Mouse (Mus musculus): ENCODE results near the gene Gtpbp3. TPM values are rescaled to one million over a fixed set of nuclear protein-coding genes. Genes with fewer than 3 reads are reported as not detected.

Gene Gtpbp3
- polyA plus RNA-seq, 1 experiment from 2014 or later = 9.5 TPM

DNA sequence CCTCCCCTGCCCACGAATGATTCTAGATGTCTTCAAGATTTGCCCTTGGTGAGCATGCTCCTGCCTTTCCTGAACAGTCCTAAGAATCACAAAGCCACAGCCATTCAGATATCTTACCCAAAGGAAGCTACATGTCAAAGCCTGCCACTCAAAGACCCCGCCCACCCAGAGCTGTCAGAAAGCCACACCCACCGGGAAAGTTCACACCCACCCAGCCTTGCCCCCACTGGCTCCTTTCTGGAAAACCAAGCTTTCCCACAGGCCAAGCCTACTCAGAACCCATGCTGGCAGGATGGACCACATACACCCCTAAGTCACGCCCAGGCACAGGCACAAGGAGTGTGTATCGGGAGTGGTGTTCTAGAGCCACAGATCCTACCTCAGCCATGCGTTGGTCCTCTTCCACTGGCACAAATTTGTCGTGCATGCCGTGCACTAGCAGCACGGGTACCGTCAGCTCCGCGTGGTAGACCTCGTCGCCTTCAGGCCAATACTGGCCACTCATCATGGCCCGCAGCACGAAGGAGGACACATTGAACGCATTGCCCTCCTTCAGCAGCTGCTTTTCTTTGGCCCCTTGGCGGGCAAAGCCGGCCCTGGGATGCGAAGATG is 30.1 kb upstream of the Gtpbp3 start:
- H3K36me3 ChIP-seq (ENCODE audit: control insufficient read depth, insufficient read depth, low read length) = no peaks in the 10 kb centered on the region; the same call in 1 of the 2 replicates
- DNase-seq (ENCODE audit: low spot score) (no peak), ATAC-seq (replicated peaks; ENCODE audit: low FRiP score) (no peak)
- H3K9ac ChIP-seq (ENCODE audit: low read depth, low read length) = no peak overlapping the region
- H3K4me1 ChIP-seq (replicated peaks; ENCODE audit: control insufficient read depth, insufficient read depth, low read length) = peaks cover 12% of the 10 kb centered on the region
- H3K27ac ChIP-seq (ENCODE audit: low read depth, low read length) = no peak overlapping the region
- 76% methylated on average over 20 of the region's 20 CpGs for WGBS
- peaks cover 12% of the 10 kb centered on the region for H3K27me3 ChIP-seq (replicated peaks; ENCODE audit: control insufficient read depth, insufficient read depth, low read length)
- H3K4me2 ChIP-seq = no peak overlapping the region
- H3K9me3 ChIP-seq (ENCODE audit: control insufficient read depth, low read length) = no peaks in the 10 kb centered on the region
- no peak overlapping the region for H3K4me3 ChIP-seq (ENCODE audit: low read depth, low read length)

DNA sequence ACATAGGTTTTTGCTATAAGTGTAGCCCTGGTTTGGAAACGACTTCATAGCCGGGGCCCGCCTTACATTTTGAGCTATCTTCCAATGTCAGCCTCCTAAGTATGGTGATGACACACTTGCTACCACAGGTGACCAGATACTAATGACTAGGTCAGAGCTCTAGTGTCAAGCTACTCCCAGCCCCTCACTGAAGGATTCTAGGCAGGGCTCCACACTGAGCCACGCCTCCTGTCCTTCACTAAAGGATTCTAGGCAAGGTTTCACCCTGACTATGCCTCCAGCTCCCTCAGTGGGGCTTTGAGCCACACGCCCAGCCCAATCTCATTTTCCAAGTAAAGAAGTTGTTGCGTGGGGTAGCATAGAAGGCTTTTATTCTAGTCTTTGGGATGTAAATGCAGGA is 27.2 kb upstream of the Gtpbp3 start:
- Histone ChIP-seq H3K4me2 (no peak overlapping the region), H3K27ac (ENCODE audit: low read depth, low read length) (no peak overlapping the region), H3K27me3 (replicated peaks; ENCODE audit: control insufficient read depth, insufficient read depth, low read length) (peaks cover 8% of the 10 kb centered on the region), H3K36me3 (ENCODE audit: control insufficient read depth, insufficient read depth, low read length) (no peaks in the 10 kb centered on the region; the same call in 1 of the 2 replicates), H3K9ac (ENCODE audit: low read depth, low read length) (no peak overlapping the region), H3K4me1 (replicated peaks; ENCODE audit: control insufficient read depth, insufficient read depth, low read length) (peaks cover 26% of the 10 kb centered on the region), H3K4me3 (ENCODE audit: low read depth, low read length) (no peak overlapping the region), H3K9me3 (ENCODE audit: control insufficient read depth, low read length) (no peaks in the 10 kb centered on the region)
- ATAC-seq (replicated peaks; ENCODE audit: low FRiP score) = no peak
- WGBS = 88% methylated on average over 6 of the region's 6 CpGs
- DNase-seq (ENCODE audit: low spot score) = no peak

DNA sequence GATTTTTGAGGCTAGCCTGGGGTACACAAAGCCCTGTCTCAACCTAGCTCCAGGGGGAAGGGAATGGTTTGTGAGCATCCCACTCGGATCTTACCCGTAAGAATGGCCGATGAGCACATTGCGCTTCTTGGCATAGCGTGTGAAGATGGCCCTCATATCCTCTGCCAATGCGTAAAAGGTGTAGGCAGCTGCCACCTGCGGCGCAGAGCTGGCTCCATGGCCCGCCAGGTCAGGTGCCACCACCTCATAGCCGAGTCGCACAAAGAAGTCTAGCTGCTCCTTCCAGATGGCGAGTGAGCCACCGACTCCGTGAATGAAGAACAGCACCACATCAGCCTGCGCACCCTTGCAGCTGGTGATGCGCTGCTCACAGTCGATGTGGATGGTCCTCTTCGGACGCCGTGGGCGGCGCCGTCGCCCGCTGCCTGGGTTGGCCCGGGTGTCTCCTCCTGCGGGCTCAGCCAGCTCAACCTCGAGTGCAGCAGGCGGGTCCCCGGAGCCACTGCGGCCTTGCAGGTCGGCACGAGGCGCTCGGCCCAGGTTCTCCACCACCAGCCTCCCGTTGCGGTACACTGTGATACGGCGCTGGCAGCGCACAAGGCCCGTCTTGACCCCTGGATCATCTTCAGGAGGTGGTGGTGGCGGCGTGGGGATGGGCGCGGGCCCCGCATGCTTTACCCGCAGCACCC is 26.6 kb upstream of the Gtpbp3 start:
- ATAC-seq (replicated peaks; ENCODE audit: low FRiP score) = no peak
- DNase-seq (ENCODE audit: low spot score) = no peak
- Histone ChIP-seq H3K9ac (ENCODE audit: low read depth, low read length) (no peak overlapping the region), H3K4me2 (no peak overlapping the region; the same call in 1 of the 2 replicates), H3K27ac (ENCODE audit: low read depth, low read length) (no peak overlapping the region), H3K9me3 (ENCODE audit: control insufficient read depth, low read length) (no peaks in the 10 kb centered on the region), H3K4me1 (replicated peaks; ENCODE audit: control insufficient read depth, insufficient read depth, low read length) (peaks cover 28% of the 10 kb centered on the region), H3K36me3 (ENCODE audit: control insufficient read depth, insufficient read depth, low read length) (peaks cover 2% of the 10 kb centered on the region; the same call in 1 of the 2 replicates), H3K4me3 (ENCODE audit: low read depth, low read length) (no peak overlapping the region), H3K27me3 (replicated peaks; ENCODE audit: control insufficient read depth, insufficient read depth, low read length) (peaks cover 6% of the 10 kb centered on the region)
- 72% methylated on average over 47 of the region's 47 CpGs for WGBS

DNA sequence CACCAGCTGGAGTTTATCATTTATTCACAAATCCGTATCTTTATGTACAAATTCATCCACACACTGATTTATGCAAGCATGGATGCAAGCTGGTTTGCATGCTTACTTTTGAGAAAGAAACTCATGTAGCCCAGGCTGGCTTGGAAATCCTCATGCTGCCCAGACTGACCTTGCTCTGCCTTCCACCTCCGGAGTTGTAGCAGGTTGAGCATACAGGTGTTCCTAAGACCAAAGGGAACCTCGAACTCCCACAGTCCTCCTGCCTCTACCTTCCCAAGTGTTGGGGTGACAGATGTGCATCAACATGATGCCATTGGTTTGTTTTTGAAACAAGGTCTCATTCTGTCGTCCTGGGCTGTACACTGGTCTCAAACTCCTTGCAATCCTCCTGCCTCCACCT is 25.7 kb upstream of the Gtpbp3 start:
- ATAC-seq (replicated peaks; ENCODE audit: low FRiP score) (no peak), DNase-seq (ENCODE audit: low spot score) (no peak)
- H3K4me3 ChIP-seq (ENCODE audit: low read depth, low read length) = peak overlapping the region; percentile 69
- 68% methylated on average over 4 of the region's 4 CpGs for WGBS
- no peak overlapping the region; the same call in 1 of the 2 replicates for H3K9ac ChIP-seq (ENCODE audit: low read depth, low read length)
- H3K4me2 ChIP-seq = peak overlapping the region; percentile 90
- no peaks in the 10 kb centered on the region for H3K9me3 ChIP-seq (ENCODE audit: control insufficient read depth, low read length)
- H3K27me3 ChIP-seq (replicated peaks; ENCODE audit: control insufficient read depth, insufficient read depth, low read length) = peaks cover 3% of the 10 kb centered on the region; the same call in 1 of the 2 replicates
- peaks cover 2% of the 10 kb centered on the region; the same call in 1 of the 2 replicates for H3K36me3 ChIP-seq (ENCODE audit: control insufficient read depth, insufficient read depth, low read length)
- no peak overlapping the region for H3K27ac ChIP-seq (ENCODE audit: low read depth, low read length)
- peaks cover 23% of the 10 kb centered on the region for H3K4me1 ChIP-seq (replicated peaks; ENCODE audit: control insufficient read depth, insufficient read depth, low read length)

DNA sequence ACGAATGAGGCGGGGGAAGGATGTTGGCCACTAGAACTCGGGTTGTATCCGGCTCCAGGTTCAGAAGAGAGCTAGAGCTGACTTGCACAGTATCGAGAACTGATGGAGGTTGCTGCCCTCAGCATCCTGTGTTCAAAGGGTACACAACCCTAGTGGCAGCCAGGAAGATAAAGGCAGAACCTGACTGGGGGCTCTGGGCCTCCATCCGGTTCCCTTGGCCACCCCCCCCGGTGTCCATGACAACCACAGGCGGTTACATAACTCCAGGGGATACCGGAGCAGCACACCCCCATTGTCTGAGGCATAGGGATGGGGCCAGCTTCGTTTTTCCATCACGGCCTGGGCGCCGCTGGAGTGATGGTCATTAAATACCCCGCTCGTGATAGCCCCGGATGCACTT is 25.1 kb upstream of the Gtpbp3 start:
- no peak overlapping the region for H3K27ac ChIP-seq (ENCODE audit: low read depth, low read length)
- peaks cover 3% of the 10 kb centered on the region; the same call in 1 of the 2 replicates for H3K27me3 ChIP-seq (replicated peaks; ENCODE audit: control insufficient read depth, insufficient read depth, low read length)
- ATAC-seq (replicated peaks; ENCODE audit: low FRiP score) (no peak), DNase-seq (ENCODE audit: low spot score) (peak; percentile 66)
- H3K9ac ChIP-seq (ENCODE audit: low read depth, low read length) = peak overlapping the region; percentile 67
- H3K36me3 ChIP-seq (ENCODE audit: control insufficient read depth, insufficient read depth, low read length) = peaks cover 2% of the 10 kb centered on the region; the same call in 1 of the 2 replicates
- H3K9me3 ChIP-seq (ENCODE audit: control insufficient read depth, low read length) = no peaks in the 10 kb centered on the region
- peak overlapping the region; percentile 90 for H3K4me2 ChIP-seq
- 7% methylated on average over 15 of the region's 16 CpGs for WGBS
- H3K4me1 ChIP-seq (replicated peaks; ENCODE audit: control insufficient read depth, insufficient read depth, low read length) = peaks cover 21% of the 10 kb centered on the region
- peak overlapping the region; percentile 69 for H3K4me3 ChIP-seq (ENCODE audit: low read depth, low read length)

DNA sequence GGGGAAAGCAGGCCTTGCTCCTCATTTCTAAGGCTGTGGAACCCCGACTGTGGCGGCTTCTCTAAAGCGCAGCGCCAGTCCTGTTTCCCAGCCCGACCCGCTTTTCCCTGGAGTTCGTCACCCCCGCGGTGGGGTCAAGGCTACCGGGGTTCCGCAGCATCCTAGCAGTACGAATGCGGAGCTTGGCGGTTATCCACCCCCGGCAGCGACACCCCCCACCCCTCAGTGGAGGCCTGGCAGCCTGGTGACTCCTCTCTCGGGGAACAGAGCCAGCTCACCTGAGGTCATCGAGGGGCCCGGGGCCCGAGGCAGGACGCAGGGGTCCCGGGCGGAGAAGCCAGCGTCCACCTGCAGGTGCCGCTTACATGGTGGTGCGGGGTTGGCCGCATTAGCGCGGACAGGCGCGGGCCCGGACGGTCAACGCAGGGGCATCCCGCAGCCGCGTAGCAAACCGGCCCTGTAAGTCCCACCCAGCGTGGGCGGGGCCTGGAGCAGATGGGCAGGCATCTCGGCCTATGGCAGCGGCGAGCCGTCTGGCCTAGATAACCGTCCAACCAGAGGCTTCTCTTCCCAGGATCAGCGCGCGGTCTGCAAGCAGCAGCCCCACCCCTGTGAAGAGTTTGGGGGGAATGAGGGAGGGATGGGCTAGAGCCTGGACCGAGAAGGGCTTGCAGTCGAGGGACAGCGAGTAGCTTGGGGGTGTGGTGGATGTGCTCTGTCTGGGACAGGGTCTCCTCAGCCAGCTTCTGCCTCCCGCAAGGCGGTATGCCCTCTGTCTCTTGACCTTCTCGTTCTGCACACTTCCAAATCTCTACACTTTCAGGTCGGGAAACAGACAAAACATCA is 24.5 kb upstream of the Gtpbp3 start, which contains the start of gene Abhd8:
Abhd8 (minus strand) TSS at position 468 of the 846 bp plus-strand sequence.
- H3K4me3 ChIP-seq (ENCODE audit: low read depth, low read length) = peak within 1 kb of the TSS; percentile 69
- H3K4me1 ChIP-seq (replicated peaks; ENCODE audit: control insufficient read depth, insufficient read depth, low read length) = peaks cover 21% of the 10 kb centered on the region
- 1% methylated on average over 55 of the region's 55 CpGs for WGBS
- no peaks in the 10 kb centered on the region for H3K9me3 ChIP-seq (ENCODE audit: control insufficient read depth, low read length)
- peaks cover 3% of the 10 kb centered on the region; the same call in 1 of the 2 replicates for H3K27me3 ChIP-seq (replicated peaks; ENCODE audit: control insufficient read depth, insufficient read depth, low read length)
- DNase-seq (ENCODE audit: low spot score) (peak; percentile 96), ATAC-seq (replicated peaks; ENCODE audit: low FRiP score) (peak; percentile 79)
- peak within 1 kb of the TSS; percentile 47 for H3K27ac ChIP-seq (ENCODE audit: low read depth, low read length)
- peak within 1 kb of the TSS; percentile 67 for H3K9ac ChIP-seq (ENCODE audit: low read depth, low read length)
- H3K36me3 ChIP-seq (ENCODE audit: control insufficient read depth, insufficient read depth, low read length) = peaks cover 2% of the 10 kb centered on the region; the same call in 1 of the 2 replicates
- peak within 1 kb of the TSS; percentile 90 for H3K4me2 ChIP-seq

DNA sequence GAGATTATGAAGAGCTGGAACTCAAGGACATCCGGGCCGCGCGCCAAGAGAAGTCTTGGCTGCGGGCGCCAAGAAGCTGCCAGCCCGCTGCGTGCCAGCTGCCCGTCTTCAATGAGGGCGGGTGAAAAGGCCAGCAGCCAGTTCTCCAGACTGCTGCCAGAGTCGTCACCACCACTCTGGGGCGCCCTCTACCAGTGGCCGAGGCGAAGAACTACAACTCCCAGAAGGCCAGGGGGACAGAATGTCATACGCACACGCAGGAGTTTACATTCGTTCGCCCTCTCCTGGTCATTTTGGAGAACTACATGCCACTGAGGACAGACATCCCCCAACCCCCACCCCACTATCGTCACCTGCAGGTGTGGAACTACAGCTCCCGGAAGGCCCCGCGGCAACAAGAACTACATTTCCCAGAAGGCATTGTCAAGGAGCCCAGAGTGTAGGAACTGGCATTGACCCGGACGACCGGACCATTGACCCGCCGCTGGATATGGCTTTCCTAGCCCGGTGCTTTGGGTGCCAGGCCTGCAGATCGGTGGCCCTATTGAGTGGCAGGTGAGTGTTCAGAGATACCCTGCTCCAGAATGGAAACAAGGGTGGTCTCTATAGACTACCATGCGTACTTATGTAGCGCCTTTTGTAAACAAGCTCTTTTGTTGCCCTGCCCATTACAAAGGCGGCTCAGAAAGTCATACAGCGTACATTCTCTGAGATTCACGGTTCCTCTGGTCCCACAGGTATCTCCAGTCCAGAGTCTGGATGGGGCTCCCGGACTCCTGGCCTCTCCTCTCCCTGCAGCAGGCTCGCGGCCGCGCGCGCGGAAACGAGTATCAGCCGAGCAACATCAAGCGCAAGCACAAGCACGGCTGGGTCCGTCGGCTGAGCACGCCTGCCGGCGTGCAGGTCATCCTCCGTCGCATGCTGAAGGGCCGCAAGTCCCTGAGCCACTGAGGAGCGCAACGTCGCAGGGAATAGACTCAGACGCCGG is 23.1 kb upstream of the Gtpbp3 start, which contains the start of gene Mrpl34:
Mrpl34 (plus strand) TSS at position 447 of the 988 bp plus-strand sequence.
- DNase-seq (ENCODE audit: low spot score) (peak; percentile 96), ATAC-seq (replicated peaks; ENCODE audit: low FRiP score) (peak; percentile 80)
- no peaks in the 10 kb centered on the region for H3K9me3 ChIP-seq (ENCODE audit: control insufficient read depth, low read length)
- peak within 1 kb of the TSS; percentile 75 for H3K27ac ChIP-seq (ENCODE audit: low read depth, low read length)
- H3K27me3 ChIP-seq (replicated peaks; ENCODE audit: control insufficient read depth, insufficient read depth, low read length) = peaks cover 3% of the 10 kb centered on the region; the same call in 1 of the 2 replicates
- H3K36me3 ChIP-seq (ENCODE audit: control insufficient read depth, insufficient read depth, low read length) = peaks cover 2% of the 10 kb centered on the region; the same call in 1 of the 2 replicates
- peak within 1 kb of the TSS; percentile 69 for H3K4me3 ChIP-seq (ENCODE audit: low read depth, low read length)
- under 1% methylated on average over 59 of the region's 59 CpGs for WGBS
- H3K9ac ChIP-seq (ENCODE audit: low read depth, low read length) = peak within 1 kb of the TSS; percentile 83
- peaks cover 23% of the 10 kb centered on the region for H3K4me1 ChIP-seq (replicated peaks; ENCODE audit: control insufficient read depth, insufficient read depth, low read length)
- peak within 1 kb of the TSS; percentile 90 for H3K4me2 ChIP-seq
